Mouse (Mus musculus) heart, postnatal 0 days (tissue): ENCODE measurements around the gene Gab2.

Source experiments
- CTCF ChIP-seq: IDR thresholded peaks from 2 replicates; pipeline ENCODE4 v1.5.1; 2016; ENCODE audit warnings: antibody characterized with exemption, control low read depth, low read depth
- EP300 ChIP-seq: IDR thresholded peaks from 2 replicates; pipeline ENCODE4 v1.6.1; 2016; ENCODE audit warnings: antibody characterized with exemption, low read depth

- TF ChIP-seq CTCF: no peak
- no peak for TF ChIP-seq EP300
Observed at GRCm38 (mm10) chr7:97211117-97211516, 129.7 kb downstream of the Gab2 start.
